Mouse (Mus musculus): ENCODE data around the gene P2rx3. TPM values are rescaled to one million over a fixed set of nuclear protein-coding genes. Genes with fewer than 3 reads are reported as not detected.
A peak's percentile ranks its signal among the peaks of the same experiment; 100 is the strongest.

The P2rx3 gene
- total RNA-seq (2021) = 1 to 10 TPM; 2.8 to 3.4 TPM
- long read RNA-seq, experiment 1, partial matches to known transcripts = 0 of 1 reads
- long read RNA-seq, experiment 1, other reads (novel, unspliced or antisense) = 0 of 1 reads
- long read RNA-seq, experiment 2 = 0 reads

- DNase-seq (ENCODE audit: low spot score in 2 of 2) = peak; percentile 88 to 94
These were observed at the start of gene P2rx3, which contains the start of gene Ssrp1 for GRCm38 (mm10) chr2:85037047-85038026. TSS of gene P2rx3 (minus strand) at chr2:85037462. TSS of gene Ssrp1 (plus strand) at chr2:85037234.

GRCm38 (mm10) chr2:85073751-85074150 lies 36.5 kb upstream of the P2rx3 start:
- no peak for DNase-seq (ENCODE audit: low spot score in 2 of 2)

- DNase-seq (ENCODE audit: low spot score in 2 of 2) = no peak
These were observed 34.7 kb upstream of the P2rx3 start for GRCm38 (mm10) chr2:85071921-85072320.

GRCm38 (mm10) chr2:85070086-85070485 lies 32.8 kb upstream of the P2rx3 start:
- DNase-seq (ENCODE audit: low spot score in 2 of 2) = no peak

- DNase-seq (ENCODE audit: low spot score in 2 of 2) = no peak
These were observed 31.4 kb upstream of the P2rx3 start for GRCm38 (mm10) chr2:85068626-85069025.

- DNase-seq (ENCODE audit: low spot score in 2 of 2) = no peak
These were observed 30.8 kb upstream of the P2rx3 start for GRCm38 (mm10) chr2:85067903-85068625.

GRCm38 (mm10) chr2:85066937-85067336 lies 29.7 kb upstream of the P2rx3 start:
- DNase-seq (ENCODE audit: low spot score in 2 of 2) = no peak

GRCm38 (mm10) chr2:85065141-85065875 lies 28.0 kb upstream of the P2rx3 start:
- DNase-seq (ENCODE audit: low spot score in 2 of 2) = peak in 1 of 2 experiments; percentile 39

GRCm38 (mm10) chr2:85061107-85061541 lies 23.9 kb upstream of the P2rx3 start:
- DNase-seq (ENCODE audit: low spot score in 2 of 2) = no peak

GRCm38 (mm10) chr2:85060591-85061060 lies 23.4 kb upstream of the P2rx3 start:
- DNase-seq (ENCODE audit: low spot score in 2 of 2) = no peak

GRCm38 (mm10) chr2:85059677-85060076 lies 22.4 kb upstream of the P2rx3 start:
- DNase-seq (ENCODE audit: low spot score in 2 of 2) = no peak

GRCm38 (mm10) chr2:85056711-85057110 lies 19.4 kb upstream of the P2rx3 start:
- no peak for DNase-seq (ENCODE audit: low spot score in 2 of 2)

- no peak for DNase-seq (ENCODE audit: low spot score in 2 of 2)
These were observed 16.0 kb upstream of the P2rx3 start for GRCm38 (mm10) chr2:85053192-85053816.

GRCm38 (mm10) chr2:85050746-85051145 lies 13.5 kb upstream of the P2rx3 start:
- DNase-seq (ENCODE audit: low spot score in 2 of 2) = no peak

- DNase-seq (ENCODE audit: low spot score in 2 of 2) = peak in 1 of 2 experiments; percentile 54
These were observed 12.9 kb upstream of the P2rx3 start for GRCm38 (mm10) chr2:85050001-85050634.

- no peak for DNase-seq (ENCODE audit: low spot score in 2 of 2)
These were observed 12.0 kb upstream of the P2rx3 start for GRCm38 (mm10) chr2:85049277-85049676.

GRCm38 (mm10) chr2:85048168-85048751 lies 11.0 kb upstream of the P2rx3 start:
- DNase-seq (ENCODE audit: low spot score in 2 of 2) = peak; percentile 70 to 79

GRCm38 (mm10) chr2:85047596-85048167 lies 10.4 kb upstream of the P2rx3 start, which contains the start of gene Tnks1bp1:
TSS of gene Tnks1bp1 (plus strand) at chr2:85048022.
- DNase-seq (ENCODE audit: low spot score in 2 of 2) = peak; percentile 90 to 95

GRCm38 (mm10) chr2:85047081-85047480 lies 9.8 kb upstream of the P2rx3 start:
- DNase-seq (ENCODE audit: low spot score in 2 of 2) = no peak
